ENCODE assay signal across 8 mouse cellular contexts in genomic region chr4:44072146-44072872, GRCm38 (mm10). TPM values are rescaled to one million over a fixed set of nuclear protein-coding genes. Genes with fewer than 3 reads are reported as not detected.
DNase-seq lines count a peak whose midpoint lies in the region; ATAC-seq lines count a peak whose summit lies in the region.

No protein-coding gene starts in this region.

- H3K36me3 ChIP-seq in intestine, embryonic 16.5 days (ENCODE audit: control insufficient read depth, insufficient read depth, low read length) = no peaks in the 10 kb centered on the region
- H3K36me3 ChIP-seq in midbrain, embryonic 10.5 days = no peaks in the 10 kb centered on the region

- ATAC-seq in intestine, embryonic 16.5 days = peak; percentile 92

- H3K9me3 ChIP-seq in intestine, embryonic 16.5 days (ENCODE audit: control insufficient read depth, low read length) = no peaks in the 10 kb centered on the region
- H3K9me3 ChIP-seq in midbrain, embryonic 10.5 days (replicated peaks) = no peaks in the 10 kb centered on the region

- H3K27ac ChIP-seq in intestine, embryonic 16.5 days (ENCODE audit: low read length) = peak overlapping the region; percentile 83
- H3K27ac ChIP-seq in midbrain, embryonic 10.5 days (replicated peaks) = peak overlapping the region; percentile 87

- peak overlapping the region; percentile 85 for H3K9ac ChIP-seq in intestine, embryonic 16.5 days (ENCODE audit: low read depth, low read length)

- intact Hi-C loops in left cerebral cortex, postnatal 36 days (cut with DNase I) = no loop called here

- H3K4me3 ChIP-seq in intestine, embryonic 16.5 days (ENCODE audit: low read length) = peak overlapping the region; percentile 75
- H3K4me3 ChIP-seq in midbrain, embryonic 10.5 days = peak overlapping the region; percentile 84

- DNase-seq in adrenal gland, postnatal 10 days = peak; percentile 95
- peak; percentile 92 for DNase-seq in embryo, embryonic 9.5 days (ENCODE audit: extremely low spot score)
- peak; percentile 79 to 92 for DNase-seq in gastrocnemius, postnatal 4 days (ENCODE audit: low spot score in 2 of 2)
- peak; percentile 89 to 92 for DNase-seq in left cerebral cortex, postnatal 36 days (ENCODE audit: low spot score in 2 of 2)
- DNase-seq in midbrain, embryonic 10.5 days (ENCODE audit: low spot score) = peak; percentile 92
- peak; percentile 84 to 88 for DNase-seq in right cerebral cortex, postnatal 36 days (ENCODE audit: low spot score in 2 of 2)
- DNase-seq in urinary bladder, postnatal 4 days (ENCODE audit: low spot score in 2 of 2) = peak; percentile 87 to 92

- peak overlapping the region; percentile 67 for H3K4me2 ChIP-seq in intestine, embryonic 16.5 days (ENCODE audit: low read depth, low read length)

- no peaks in the 10 kb centered on the region for H3K27me3 ChIP-seq in intestine, embryonic 16.5 days (replicated peaks; ENCODE audit: control insufficient read depth, insufficient read depth, low read length)
- H3K27me3 ChIP-seq in midbrain, embryonic 10.5 days (ENCODE audit: low read depth, poor library complexity, severe bottlenecking) = peaks cover 31% of the 10 kb centered on the region

- WGBS in intestine, embryonic 16.5 days = under 1% methylated on average over 65 of the region's 70 CpGs
- WGBS in midbrain, embryonic 10.5 days = under 1% methylated on average over 70 of the region's 70 CpGs

- peaks cover 19% of the 10 kb centered on the region for H3K4me1 ChIP-seq in intestine, embryonic 16.5 days (ENCODE audit: control insufficient read depth, insufficient read depth, low read length)
- H3K4me1 ChIP-seq in midbrain, embryonic 10.5 days = peaks cover 28% of the 10 kb centered on the region

RNA-seq across cellular contexts. Expression of gene Gne, which starts 11.7 kb away (rescaled TPM):
- 10 to 100 TPM; 37.1 to 68.5 TPM for total RNA-seq in adrenal gland, postnatal 10 days (2021)
- 10 to 100 TPM; 23.6 to 31.2 TPM for total RNA-seq in gastrocnemius, postnatal 4 days (2021)
- 50.4 and 57.2 TPM in 2 replicates for polyA plus RNA-seq in intestine, embryonic 16.5 days (2015; fragmentation: Nextera tagmentation; extraction: Ambion mirVana)
- 10 to 100 TPM; 45.5 to 56.8 TPM for total RNA-seq in left cerebral cortex, postnatal 36 days (2021)
- polyA plus RNA-seq in midbrain, embryonic 10.5 days (2016; fragmentation: Nextera tagmentation; extraction: Ambion mirVana) = 14.5 and 17.6 TPM in 2 replicates

Comparison
In these comparisons a context has a peak if more than half of its experiments do, and no peak if none do; other contexts are left out.
1. Peak in every context shown above with its lines: DNase-seq, ATAC-seq, H3K4me3 ChIP-seq and H3K27ac ChIP-seq.